Mouse (Mus musculus): ENCODE measurements at regions not wholly inside any gene's neighbourhood (a gene's known extent, or its start where the extent isn't known, plus 50 kb on each side); places are given as distances from the start of the nearest gene placed in this dataset.

GRCm38 (mm10) chr1:44957125-44957524, 354.2 kb upstream of the Col3a1 start:
- no peak for DNase-seq (ENCODE audit: low spot score)

- no peak for DNase-seq (ENCODE audit: low spot score)
Observed at GRCm38 (mm10) chr1:44987171-44987570, 324.2 kb upstream of the Col3a1 start.

DNA sequence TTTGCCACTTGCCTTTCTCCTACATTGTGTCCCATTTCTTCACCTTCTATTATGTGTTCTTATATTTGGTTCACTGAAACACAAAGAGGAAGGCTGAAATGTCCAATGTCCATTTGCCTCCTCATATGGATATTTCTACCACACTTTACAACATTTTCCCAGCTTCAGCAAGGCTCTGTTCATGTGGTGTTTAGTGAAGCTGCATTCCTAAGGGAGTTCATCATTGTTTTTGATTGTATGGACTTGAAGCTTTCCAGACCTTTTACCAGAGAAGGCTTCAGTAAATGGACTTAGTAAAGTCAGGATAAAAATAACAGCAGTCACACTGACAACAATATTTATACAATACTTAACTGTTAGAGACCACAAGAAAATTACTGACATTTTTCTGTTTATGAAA, 290.8 kb upstream of the Col3a1 start:
- no peak for DNase-seq (ENCODE audit: low spot score)

DNA sequence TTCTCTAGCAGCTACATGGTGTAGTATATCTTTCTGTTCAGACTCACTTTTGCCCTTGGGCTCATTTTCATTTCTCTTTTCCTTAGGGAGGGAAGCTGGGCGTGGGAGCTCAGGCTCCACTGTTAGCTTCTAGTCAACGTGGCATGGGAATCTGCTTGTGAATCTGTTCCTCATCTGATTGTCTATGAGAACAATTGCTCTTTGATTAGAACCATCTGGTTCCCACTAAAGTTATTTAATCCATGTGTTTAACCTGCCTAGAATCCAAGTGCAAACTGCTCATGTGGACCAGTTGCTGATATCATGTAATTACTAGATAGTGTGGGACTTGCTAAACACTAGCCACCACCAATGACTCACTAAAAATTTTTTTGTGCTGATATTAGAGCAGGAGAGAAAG, 290.1 kb upstream of the Col3a1 start:
- peak; percentile 46 for DNase-seq (ENCODE audit: low spot score)

GRCm38 (mm10) chr1:45022146-45022841, 289.0 kb upstream of the Col3a1 start:
- DNase-seq (ENCODE audit: low spot score) = peak; percentile 84

DNA sequence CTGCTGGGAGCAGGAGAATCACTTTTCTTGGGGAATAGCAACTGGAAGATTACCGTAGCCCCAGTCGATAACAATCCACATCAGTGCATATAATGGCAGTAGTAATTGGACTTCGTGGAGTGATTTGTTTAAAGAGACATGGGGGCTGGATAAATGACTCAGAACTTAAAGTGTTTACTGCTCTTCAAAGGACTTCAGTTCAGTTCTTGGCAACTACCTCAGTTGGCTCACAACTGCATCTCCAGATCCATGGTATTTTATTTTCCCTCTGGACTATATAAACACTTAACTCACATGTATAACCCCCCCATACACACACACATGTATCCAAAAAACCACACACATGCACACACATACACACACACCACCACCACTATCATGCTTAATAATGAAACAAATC, 288.0 kb upstream of the Col3a1 start:
- DNase-seq (ENCODE audit: low spot score) = no peak

DNA sequence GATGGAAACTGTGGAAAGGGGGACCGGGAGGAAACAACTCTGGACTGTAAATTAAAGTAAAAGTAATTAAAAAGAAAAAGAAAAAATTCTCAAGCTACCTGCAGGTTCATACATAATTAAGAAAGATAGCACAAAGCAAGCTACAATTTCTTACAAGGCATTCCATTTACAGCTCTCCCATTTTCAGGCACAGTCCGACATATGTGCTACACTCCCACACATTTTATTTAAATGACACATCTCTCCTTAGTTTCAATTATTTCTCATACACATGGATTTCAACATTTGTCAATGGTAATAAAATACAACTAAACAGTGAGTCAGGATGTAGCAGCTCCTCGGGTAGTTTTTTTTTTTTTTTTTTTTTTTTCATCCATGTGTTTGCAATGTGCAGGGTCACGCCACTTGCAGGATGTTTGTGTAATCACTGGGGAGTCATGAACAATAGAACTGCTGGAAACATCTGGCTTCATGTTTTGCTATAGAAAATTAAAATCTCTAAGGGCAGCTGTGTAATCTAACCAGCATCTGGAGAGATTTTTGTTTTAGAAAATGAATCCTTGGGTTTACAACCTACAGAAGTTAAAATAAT, 279.8 kb upstream of the Col3a1 start:
- no peak for DNase-seq (ENCODE audit: low spot score)

- no peak for DNase-seq (ENCODE audit: low spot score)
Observed at GRCm38 (mm10) chr1:45033343-45033742, 278.0 kb upstream of the Col3a1 start.

GRCm38 (mm10) chr1:45041328-45041727, 270.0 kb upstream of the Col3a1 start:
- no peak for DNase-seq (ENCODE audit: low spot score)

GRCm38 (mm10) chr1:45041815-45042214, 269.5 kb upstream of the Col3a1 start:
- peak; percentile 41 for DNase-seq (ENCODE audit: low spot score)

- peak; percentile 39 for DNase-seq (ENCODE audit: low spot score)
Observed at GRCm38 (mm10) chr1:45043245-45043926, 268.0 kb upstream of the Col3a1 start.

DNA sequence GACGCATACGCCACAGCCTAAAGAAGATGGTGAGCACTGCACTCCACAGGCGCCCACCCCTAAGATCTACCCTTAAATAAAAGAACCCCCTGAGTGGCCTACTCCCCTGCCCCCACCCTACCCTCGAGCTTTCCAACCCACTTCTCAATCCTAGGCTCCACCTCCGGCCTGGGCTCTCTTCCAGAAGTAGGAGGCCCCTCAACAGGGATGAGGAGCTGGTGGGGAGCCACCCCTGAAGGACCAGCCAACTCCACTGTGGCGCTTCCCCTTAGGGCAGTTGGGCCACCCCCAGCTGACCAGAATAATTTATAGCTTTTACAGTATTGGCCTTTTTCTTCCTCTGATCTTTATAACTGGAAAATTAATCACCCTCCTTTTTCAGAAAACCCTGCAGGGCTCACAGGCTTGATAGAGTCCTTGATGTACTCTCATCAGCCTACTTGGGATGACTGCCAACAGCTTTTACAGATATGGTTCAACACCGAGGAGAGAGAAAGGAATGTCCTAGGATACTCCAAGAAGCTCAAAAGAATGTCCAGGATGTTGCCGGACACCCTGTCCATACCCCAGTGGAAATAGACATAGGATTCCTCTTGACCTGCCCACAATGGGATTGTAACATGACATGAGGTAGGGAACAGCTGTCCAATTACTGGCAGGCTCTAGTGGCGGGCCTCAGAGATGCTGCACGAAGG, 220.3 kb upstream of the Col3a1 start:
- no peak for DNase-seq (ENCODE audit: low spot score)

DNA sequence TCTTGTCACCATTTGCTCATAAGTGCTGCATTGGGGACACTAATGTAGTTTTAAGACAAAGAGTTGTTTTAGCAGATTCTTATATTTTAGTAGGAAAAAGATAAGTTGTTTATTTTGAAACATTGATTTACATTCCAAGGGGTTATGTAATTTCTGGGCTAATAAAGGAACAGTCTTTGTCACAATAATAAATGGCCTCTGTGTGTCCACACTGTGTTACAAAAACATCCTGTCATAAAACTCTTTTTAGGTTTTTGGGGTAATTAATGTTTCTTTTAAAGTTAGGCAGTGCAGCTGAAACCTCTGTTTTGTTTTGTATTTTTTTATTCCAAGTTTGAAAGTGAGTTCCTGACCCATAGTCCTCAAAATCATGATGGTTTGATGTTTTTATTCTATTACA, 210.4 kb upstream of the Col3a1 start:
- DNase-seq (ENCODE audit: low spot score) = no peak

DNA sequence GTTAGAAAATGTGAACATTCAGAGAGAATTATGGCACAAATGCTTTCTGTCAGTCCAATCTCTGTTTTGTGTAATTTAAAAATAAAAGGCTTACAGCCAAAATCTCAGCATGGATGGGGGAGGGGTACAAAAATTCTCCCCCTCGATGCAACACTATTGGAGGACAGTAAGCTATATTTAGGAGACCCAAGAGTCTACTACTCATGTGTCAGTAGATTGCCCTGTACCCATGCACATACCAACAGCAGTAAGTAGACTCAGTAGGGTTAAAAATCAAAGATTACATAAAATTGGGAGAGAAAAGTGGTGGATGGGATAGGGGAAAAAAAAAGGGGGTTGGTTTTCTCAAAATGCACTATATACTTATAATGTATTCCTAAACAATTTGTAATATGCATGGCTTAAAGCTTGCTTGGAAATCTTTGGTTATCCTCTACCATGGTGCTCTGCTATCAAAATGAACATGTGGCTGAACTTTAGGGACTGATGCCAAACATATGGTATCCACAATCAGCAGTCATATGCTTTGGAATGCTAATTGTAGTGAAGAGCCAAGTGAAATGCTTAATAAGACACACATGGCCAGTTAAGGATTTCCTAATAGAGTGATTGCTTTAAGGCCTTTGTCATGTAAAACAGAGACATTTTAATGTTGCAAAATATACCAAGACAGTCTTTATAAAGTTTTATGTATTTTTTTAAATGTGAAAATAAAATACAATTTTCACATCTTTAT, 194.8 kb upstream of the Col3a1 start:
- DNase-seq (ENCODE audit: low spot score) = no peak

DNA sequence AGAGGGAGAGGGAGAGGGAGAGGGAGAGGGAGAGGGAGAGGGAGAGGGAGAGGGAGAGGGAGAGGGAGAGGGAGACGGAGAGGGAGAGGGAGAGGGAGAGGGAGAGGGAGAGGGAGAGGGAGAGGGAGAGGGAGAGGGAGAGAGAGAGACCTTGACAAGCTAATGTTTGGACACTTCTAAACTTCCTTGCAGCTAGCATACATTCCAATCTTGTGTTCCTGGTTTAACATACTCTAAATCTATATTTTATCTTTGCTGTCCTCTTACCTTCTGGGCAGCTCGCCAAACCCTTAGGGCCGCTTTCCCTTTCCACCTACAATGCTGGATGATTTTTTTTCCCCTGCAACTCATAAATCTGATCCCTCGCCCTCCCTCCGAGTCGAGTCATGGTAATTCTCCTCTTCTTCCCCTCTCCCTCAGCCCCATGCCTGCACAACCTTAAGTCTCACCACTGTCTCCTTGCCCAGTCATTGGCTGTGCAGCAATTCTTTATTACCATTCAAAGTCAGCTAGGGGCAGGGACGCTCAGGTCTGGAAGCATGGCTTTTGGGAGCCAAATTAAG, 176.1 kb upstream of the Col3a1 start:
- no peak for DNase-seq (ENCODE audit: low spot score)

DNA sequence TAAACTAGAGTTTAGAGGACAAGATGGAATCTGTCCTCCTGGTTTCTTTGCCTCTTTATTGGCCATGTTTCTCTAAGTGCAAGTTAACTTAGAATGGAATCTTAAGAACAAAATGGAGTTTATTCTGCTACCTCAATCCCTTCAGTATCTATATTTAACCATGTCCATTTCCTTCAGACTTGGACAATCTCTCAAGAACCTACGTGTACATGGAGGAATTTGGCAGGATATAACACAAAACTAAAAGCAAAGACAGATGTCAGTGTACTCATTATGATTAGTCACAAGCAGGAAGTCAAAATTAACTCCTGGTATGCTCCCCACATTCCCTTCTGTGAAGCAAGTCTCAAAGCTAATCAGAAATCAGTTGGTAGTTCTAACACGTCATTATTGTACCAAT, 164.3 kb upstream of the Col3a1 start:
- no peak for DNase-seq (ENCODE audit: low spot score)

DNA sequence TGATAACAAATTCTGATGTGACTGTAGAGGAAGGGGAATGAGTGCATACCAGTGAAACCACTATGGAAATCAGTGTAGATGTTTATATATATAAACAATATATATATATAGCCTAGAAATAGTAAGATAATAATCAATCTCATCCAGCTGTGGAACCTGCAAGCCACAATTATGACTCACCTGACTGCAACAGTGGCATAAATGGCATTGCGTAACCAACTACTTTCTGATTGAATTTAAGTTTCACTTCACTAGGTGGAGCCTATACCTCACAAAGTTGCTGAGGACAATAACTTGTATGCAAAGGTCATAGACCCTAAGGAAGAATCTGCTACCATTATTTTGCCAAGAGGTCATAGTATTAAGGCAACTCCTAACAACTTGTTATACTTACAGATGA, 129.7 kb upstream of the Col3a1 start:
- DNase-seq (ENCODE audit: low spot score) = no peak

DNA sequence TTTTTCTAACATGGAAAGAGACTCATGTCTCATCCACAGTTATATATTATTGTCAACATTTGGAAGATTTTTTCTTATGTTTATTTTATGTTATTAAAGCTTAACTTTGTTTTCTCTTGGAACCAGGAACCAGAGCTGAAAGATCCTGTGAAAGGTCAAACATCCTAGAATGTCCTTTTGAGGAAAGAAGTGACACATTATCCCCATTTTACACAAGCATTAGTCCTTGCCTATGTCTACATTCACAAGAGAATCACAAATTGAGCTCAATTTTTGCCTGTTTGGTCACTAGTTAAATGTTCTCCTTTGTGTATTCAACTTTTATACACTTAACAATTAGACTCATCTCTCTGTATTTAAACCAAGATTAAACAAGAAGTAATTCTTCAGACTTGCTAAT, 126.0 kb upstream of the Col3a1 start:
- DNase-seq (ENCODE audit: low spot score) = no peak

DNA sequence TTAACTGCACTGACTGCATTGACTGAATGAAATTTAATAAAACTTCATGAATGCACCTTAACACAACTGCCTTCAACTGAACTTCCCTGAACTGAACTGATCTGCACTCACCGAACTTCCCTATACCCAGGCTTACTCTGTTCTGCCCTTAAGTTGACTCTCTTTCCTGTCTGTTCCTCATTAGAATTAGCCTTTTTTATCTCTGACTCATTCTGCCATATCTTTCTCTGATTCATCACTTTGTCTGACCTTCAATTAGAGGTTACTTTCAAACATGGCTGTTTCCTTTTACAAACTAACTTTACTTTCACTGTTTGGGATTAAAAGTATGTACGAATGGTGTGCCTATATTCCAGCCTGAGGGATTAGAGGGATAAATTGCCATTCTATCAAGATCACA, 103.4 kb upstream of the Col3a1 start:
- no peak for DNase-seq (ENCODE audit: low spot score)

GRCm38 (mm10) chr1:45216272-45216671, 95.1 kb upstream of the Col3a1 start:
- DNase-seq (ENCODE audit: low spot score) = no peak
